Mouse (Mus musculus): ENCODE measurements at regions not wholly inside any gene's neighbourhood (a gene's known extent, or its start where the extent isn't known, plus 50 kb on each side); places are given as distances from the start of the nearest gene placed in this dataset.

- TF ChIP-seq EP300 (IDR thresholded peaks at IDR 0.05; ENCODE audit: insufficient read depth, low read depth, low read length) (no peak), CTCF (IDR thresholded peaks at IDR 0.05) (no peak), POLR2A (IDR thresholded peaks at IDR 0.05; ENCODE audit: insufficient read depth, low read depth, low read length) (no peak)
Observed at GRCm38 (mm10) chr3:54592064-54592463, 100.5 kb upstream of the Supt20 start.
